Mouse (Mus musculus): Measurements from ENCODE around the gene Etnk2. TPM values are rescaled to one million over a fixed set of nuclear protein-coding genes. Genes with fewer than 3 reads are reported as not detected.

Gene Etnk2
- polyA plus RNA-seq, 1 experiment from 2014 or later, result 3.3 TPM

DNA sequence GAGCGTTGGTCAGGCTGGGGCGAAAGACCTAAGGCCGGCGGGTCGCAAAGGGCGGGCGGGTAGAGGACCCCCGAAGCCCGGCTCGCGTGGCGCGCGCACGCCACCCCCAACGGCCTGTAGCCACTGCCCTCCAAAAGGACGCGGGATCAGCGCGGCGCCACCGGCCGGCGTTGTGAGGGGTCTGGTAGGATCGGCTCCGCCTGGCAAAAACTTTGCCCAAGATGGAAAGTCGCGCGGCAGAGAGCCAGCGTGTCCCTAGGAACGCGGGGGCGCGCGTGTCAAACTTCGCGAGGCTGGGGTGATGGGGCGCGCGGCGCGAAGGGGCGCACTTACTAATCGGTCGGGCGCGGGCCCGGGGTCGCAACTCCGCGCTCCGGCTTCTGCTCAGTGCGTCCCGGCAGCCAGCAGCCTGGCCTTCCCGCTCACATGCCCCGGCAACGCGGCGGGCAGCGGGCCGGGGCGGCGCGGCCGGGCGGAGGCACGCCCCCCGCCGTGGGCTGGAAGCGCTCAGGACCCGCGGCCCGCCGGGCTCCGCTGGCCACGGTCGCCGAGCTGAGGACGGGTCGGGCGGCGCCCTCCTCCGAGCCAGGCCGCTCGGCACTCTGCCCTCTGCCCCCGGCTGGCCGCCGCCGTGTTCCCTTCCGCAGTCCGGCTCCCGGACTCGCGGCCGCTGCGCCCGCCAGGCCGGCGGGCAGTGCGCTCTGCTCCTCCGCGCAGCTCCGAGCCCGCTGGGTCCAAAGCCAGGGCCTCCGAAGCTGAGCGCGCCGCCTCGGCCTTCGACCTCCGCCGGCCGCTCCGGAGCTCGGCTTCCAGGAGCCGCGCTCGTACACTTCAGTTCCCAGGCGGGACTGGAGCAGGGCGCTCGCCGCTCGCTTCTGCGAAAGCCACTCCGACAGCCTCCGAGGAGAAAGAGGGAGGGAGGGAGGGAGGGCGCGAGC, 60.4 kb downstream of the Etnk2 start, which contains the start of gene Sox13:
Gene Sox13 (minus strand): TSS at position 835 of the 938 bp plus-strand sequence.
- WGBS, result 0% methylated on average over 27 of the region's 128 CpGs
- H3K27ac ChIP-seq (replicated peaks; ENCODE audit: low read depth, low read length), result peak within 1 kb of the TSS; percentile 78
- no peaks in the 10 kb centered on the region for H3K9me3 ChIP-seq (ENCODE audit: control insufficient read depth, low read length)
- peak within 1 kb of the TSS; percentile 99 for H3K4me2 ChIP-seq (ENCODE audit: low read depth, low read length)
- ATAC-seq (ENCODE audit: low read depth) (peak; percentile 85), DNase-seq (ENCODE audit: low spot score) (peak; percentile 87)
- H3K9ac ChIP-seq (ENCODE audit: low read depth, low read length), result peak within 1 kb of the TSS; percentile 80
- H3K4me1 ChIP-seq (ENCODE audit: control insufficient read depth, insufficient read depth, low read length), result 0 out of 2 replicates have a peak, but pooled peaks cover 7% of the 10 kb centered on the region
- peak within 1 kb of the TSS; percentile 78 for H3K4me3 ChIP-seq (ENCODE audit: low read depth, low read length)
- no peaks in the 10 kb centered on the region for H3K36me3 ChIP-seq (ENCODE audit: control insufficient read depth, insufficient read depth, low read length)
- no peaks in the 10 kb centered on the region for H3K27me3 ChIP-seq (replicated peaks; ENCODE audit: control insufficient read depth, insufficient read depth, low read length)

DNA sequence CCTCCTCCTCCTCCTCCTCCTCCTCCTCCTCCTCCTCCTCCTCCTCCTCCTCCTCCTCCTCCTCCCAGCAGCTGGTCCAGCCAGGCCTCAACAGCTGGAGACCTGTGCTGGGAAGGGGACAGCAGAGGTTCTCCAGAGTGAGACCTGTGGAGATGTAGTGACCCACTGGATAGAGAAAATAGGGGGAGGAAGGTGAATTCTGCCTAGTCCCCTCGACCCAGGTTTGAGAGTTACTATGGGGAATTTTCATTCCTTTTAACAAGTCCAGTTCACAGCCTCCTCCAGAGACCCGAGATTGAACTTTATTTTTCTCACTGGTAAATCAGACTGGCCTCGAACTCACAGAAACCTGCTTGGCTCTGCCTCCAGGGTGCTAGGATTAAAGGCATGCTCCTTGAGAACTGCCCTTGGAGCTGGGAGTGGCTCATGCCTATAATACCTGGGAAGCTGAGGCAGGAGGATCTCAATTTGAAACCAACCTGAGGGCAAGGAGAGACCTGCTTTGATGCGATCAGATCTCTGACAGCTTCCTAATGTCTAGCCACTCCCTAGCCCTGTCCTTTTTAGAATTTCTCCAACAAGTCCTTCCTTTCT, 61.3 kb downstream of the Etnk2 start:
- ATAC-seq (ENCODE audit: low read depth), result no peak; the same call in 1 of the 2 replicates
- no peak for DNase-seq (ENCODE audit: low spot score)
- H3K4me2 ChIP-seq (ENCODE audit: low read depth, low read length), result peak overlapping the region; percentile 99

More for the DNA sequence above, 61.3 kb downstream of the Etnk2 start:
- H3K4me3 ChIP-seq (ENCODE audit: low read depth, low read length), result peak overlapping the region; percentile 78; the same call in 1 of the 2 replicates
- H3K27ac ChIP-seq (replicated peaks; ENCODE audit: low read depth, low read length), result no peak overlapping the region
- H3K9ac ChIP-seq (ENCODE audit: low read depth, low read length), result no peak overlapping the region
- 0 out of 2 replicates have a peak, but pooled peaks cover 7% of the 10 kb centered on the region for H3K4me1 ChIP-seq (ENCODE audit: control insufficient read depth, insufficient read depth, low read length)
- no peaks in the 10 kb centered on the region for H3K27me3 ChIP-seq (replicated peaks; ENCODE audit: control insufficient read depth, insufficient read depth, low read length)
- H3K36me3 ChIP-seq (ENCODE audit: control insufficient read depth, insufficient read depth, low read length), result no peaks in the 10 kb centered on the region
- H3K9me3 ChIP-seq (ENCODE audit: control insufficient read depth, low read length), result peaks cover 8% of the 10 kb centered on the region; the same call in 1 of the 2 replicates
- 66% methylated on average over 4 of the region's 4 CpGs for WGBS

Other genes with a start within 250 kb of the Etnk2 start
- 42.0 and 42.1 TPM in 2 replicates for gene Ppp1r15b, start 232.4 kb upstream of the Etnk2 start, polyA plus RNA-seq (2014; fragmentation: Nextera tagmentation; extraction: Ambion mirVana)
- 4.4 and 6.3 TPM in 2 replicates for gene Plekha6, start 199.4 kb upstream of the Etnk2 start, polyA plus RNA-seq (2014; fragmentation: Nextera tagmentation; extraction: Ambion mirVana)
- not detected in 2 replicates for gene Golt1a, start 53.8 kb upstream of the Etnk2 start, polyA plus RNA-seq (2014; fragmentation: Nextera tagmentation; extraction: Ambion mirVana)
- gene Kiss1, start 41.7 kb upstream of the Etnk2 start, polyA plus RNA-seq (2014; fragmentation: Nextera tagmentation; extraction: Ambion mirVana), result not detected in 2 replicates
- gene Ren1, start 13.1 kb upstream of the Etnk2 start, polyA plus RNA-seq (2014; fragmentation: Nextera tagmentation; extraction: Ambion mirVana), result 5.9 and 6.6 TPM in 2 replicates
- 5.4 and 6.6 TPM in 2 replicates for gene Sox13, start 60.8 kb downstream of the Etnk2 start, polyA plus RNA-seq (2014; fragmentation: Nextera tagmentation; extraction: Ambion mirVana)
- gene Snrpe, start 246.7 kb downstream of the Etnk2 start, polyA plus RNA-seq (2014; fragmentation: Nextera tagmentation; extraction: Ambion mirVana), result 598 and 599 TPM in 2 replicates

Data from embryonic facial prominence, embryonic 14.5 days (tissue).